Comparison of ENCODE assay signal across 24 mouse cellular contexts in genomic region chrX:168804677-168805076, GRCm38 (mm10). TPM values are rescaled to one million over a fixed set of nuclear protein-coding genes. Genes with fewer than 3 reads are reported as not detected.
DNase-seq lines count a peak whose midpoint lies in the region; ATAC-seq and TF ChIP-seq lines count a peak whose summit lies in the region.
"Had no signal": no experiment of that assay in that cellular context is flagged by ENCODE, and none has a peak within 500 bp of the region (broad histone marks: within the 10 kb centered on the region; RNA-seq: fewer than 3 reads in every experiment).

No protein-coding gene starts in this region.

- no peaks in the 10 kb centered on the region for H3K4me1 ChIP-seq in CH12.LX (ENCODE audit: control insufficient read depth in 1 of 2, insufficient read depth in 2 of 2)
- no peaks in the 10 kb centered on the region for H3K4me1 ChIP-seq in kidney, embryonic 16.5 days (ENCODE audit: insufficient read depth, low read length)
- H3K4me1 ChIP-seq: embryonic facial prominence, embryonic 13.5 days; embryonic facial prominence, embryonic 15.5 days; forebrain, embryonic 10.5 days; forebrain, embryonic 12.5 days had no signal

- dilution Hi-C loops in CH12.LX (cut with MboI; ENCODE audit: extremely low pct_ligation_motif_present, extremely low pct_unique_long_range_greater_than_20kb, low sequenced_read_pairs) = no loop called here

- TF ChIP-seq POLR2A in CH12.LX (IDR thresholded peaks at IDR 0.05; ENCODE audit: low read depth, low read length) = no peak

- no peaks in the 10 kb centered on the region for H3K27me3 ChIP-seq in CH12.LX (replicated peaks)
- peaks cover 13% of the 10 kb centered on the region; the same call in 1 of the 2 replicates for H3K27me3 ChIP-seq in kidney, embryonic 16.5 days (ENCODE audit: insufficient read depth, low read length)
- H3K27me3 ChIP-seq: embryonic facial prominence, embryonic 15.5 days had no signal

- no peak overlapping the region for H3K9ac ChIP-seq in CH12.LX (ENCODE audit: insufficient read depth, low read depth)
- H3K9ac ChIP-seq in kidney, embryonic 16.5 days (replicated peaks; ENCODE audit: low read length) = no peak overlapping the region
- H3K9ac ChIP-seq: embryonic facial prominence, embryonic 13.5 days; embryonic facial prominence, embryonic 15.5 days; forebrain, embryonic 12.5 days had no signal

- no peak for TF ChIP-seq EP300 in CH12.LX (IDR thresholded peaks at IDR 0.05; ENCODE audit: low read length)

- in situ Hi-C loops in CH12.LX (cut with MboI; ENCODE audit: low pct_ligation_motif_present, low pct_unique_long_range_greater_than_20kb, low sequenced_read_pairs) = no loop called here

- DNase-seq in 416B (ENCODE audit: low read depth) = peak; percentile 2
- DNase-seq in CH12.LX (ENCODE audit: extremely low read depth) = peak; percentile 1
- DNase-seq in cerebellum, adult 18-20 months = no peak
- no peak for DNase-seq in layer of hippocampus, adult 9-10 months (ENCODE audit: low spot score)
- DNase-seq: adrenal gland, adult 2 months; adrenal gland, postnatal 10 days; adrenal gland, postnatal 25 days; B cell, adult 2 months; cerebellum, adult 11 months; cerebellum, adult 2 months; cerebellum, adult 9-10 months; cerebellum, postnatal 10 days; cerebellum, postnatal 25 days; embryo, embryonic 11 days had no signal

- no peak for TF ChIP-seq CTCF in CH12.LX (conservative IDR thresholded peaks at IDR 0.05 in 1 of 2, IDR thresholded peaks at IDR 0.05 in 1 of 2; ENCODE audit: low read depth in 2 of 2, low read length in 2 of 2)

- H3K27ac ChIP-seq in CH12.LX (ENCODE audit: insufficient read depth, low read depth) = no peak overlapping the region
- H3K27ac ChIP-seq in kidney, embryonic 16.5 days (ENCODE audit: low read length) = no peak overlapping the region
- H3K27ac ChIP-seq: embryonic facial prominence, embryonic 13.5 days; embryonic facial prominence, embryonic 15.5 days; forebrain, embryonic 10.5 days; forebrain, embryonic 12.5 days had no signal

- H3K9me3 ChIP-seq in CH12.LX (replicated peaks; ENCODE audit: low read length) = no peaks in the 10 kb centered on the region
- H3K9me3 ChIP-seq in kidney, embryonic 16.5 days (ENCODE audit: low read length) = no peaks in the 10 kb centered on the region
- H3K9me3 ChIP-seq: embryonic facial prominence, embryonic 13.5 days; embryonic facial prominence, embryonic 15.5 days; forebrain, embryonic 10.5 days; forebrain, embryonic 12.5 days had no signal

- no peaks in the 10 kb centered on the region for H3K79me2 ChIP-seq in CH12.LX (replicated peaks; ENCODE audit: control insufficient read depth, extremely low read depth, insufficient read depth, poor library complexity, severe bottlenecking)

- no peak overlapping the region for H3K4me3 ChIP-seq in CH12.LX (replicated peaks in 1 of 3; ENCODE audit: low read depth in 2 of 3, low read length in 2 of 3, poor library complexity in 1 of 3)
- no peak overlapping the region for H3K4me3 ChIP-seq in kidney, embryonic 16.5 days (ENCODE audit: low read length)
- H3K4me3 ChIP-seq: embryonic facial prominence, embryonic 13.5 days; embryonic facial prominence, embryonic 15.5 days; erythroblast, embryonic 14.5 days; forebrain, embryonic 10.5 days; forebrain, embryonic 12.5 days had no signal

- no peak for TF ChIP-seq RAD21 in CH12.LX (IDR thresholded peaks at IDR 0.05; ENCODE audit: low read depth, low read length)

- WGBS in kidney, embryonic 16.5 days = 77% methylated on average over 2 of the region's 2 CpGs

- ATAC-seq in granulocyte monocyte progenitor cell, adult 5-6 weeks (replicated peaks; ENCODE audit: poor library complexity, severe bottlenecking) = peak; percentile 30; the same call in 1 of the 2 replicates
- no peak for ATAC-seq in kidney, embryonic 16.5 days (ENCODE audit: low FRiP score, low TSS enrichment)
- ATAC-seq: CD4-positive, CD25-positive, alpha-beta regulatory T cell, adult 4 months; forebrain, embryonic 14.5 days; forebrain, embryonic 16.5 days had no signal

- no peak overlapping the region for H3K4me2 ChIP-seq in CH12.LX (ENCODE audit: insufficient read depth, low read depth, poor library complexity, severe bottlenecking)
- H3K4me2 ChIP-seq in kidney, embryonic 16.5 days (replicated peaks; ENCODE audit: low read depth, low read length) = no peak overlapping the region
- H3K4me2 ChIP-seq: embryonic facial prominence, embryonic 13.5 days; embryonic facial prominence, embryonic 15.5 days; forebrain, embryonic 12.5 days had no signal

- H3K36me3 ChIP-seq in CH12.LX (replicated peaks in 1 of 2; ENCODE audit: control insufficient read depth in 1 of 2, insufficient read depth in 1 of 2, low read length in 1 of 2) = no peaks in the 10 kb centered on the region
- no peaks in the 10 kb centered on the region for H3K36me3 ChIP-seq in kidney, embryonic 16.5 days (ENCODE audit: insufficient read depth, low read length)
- H3K36me3 ChIP-seq: embryonic facial prominence, embryonic 13.5 days; embryonic facial prominence, embryonic 15.5 days; forebrain, embryonic 10.5 days; forebrain, embryonic 12.5 days had no signal

TF ChIP-seq in CH12.LX, 34 proteins besides CTCF, POLR2A, EP300 and RAD21:
- TF ChIP-seq CHD2 (IDR thresholded peaks at IDR 0.05; ENCODE audit: low read length) = no peak
- TF ChIP-seq SMC3 (IDR thresholded peaks at IDR 0.05; ENCODE audit: low read depth, low read length) = no peak
- no peak for TF ChIP-seq MEF2A (IDR thresholded peaks at IDR 0.05; ENCODE audit: borderline replicate concordance, low read depth, low read length)
- TF ChIP-seq NELFE (IDR thresholded peaks at IDR 0.05; ENCODE audit: low read depth, low read length) = no peak
- no peak for TF ChIP-seq ZKSCAN1 (IDR thresholded peaks at IDR 0.05; ENCODE audit: borderline replicate concordance, low read depth, low read length)
- no peak for TF ChIP-seq MXI1 (IDR thresholded peaks at IDR 0.05; ENCODE audit: low read depth, low read length)
- TF ChIP-seq ZMIZ1 (IDR thresholded peaks at IDR 0.05; ENCODE audit: low read depth, low read length) = no peak
- no peak for TF ChIP-seq PAX5 (IDR thresholded peaks at IDR 0.05; ENCODE audit: low read length)
- TF ChIP-seq KAT2A (IDR thresholded peaks at IDR 0.05; ENCODE audit: insufficient replicate concordance, low read length) = no peak
- TF ChIP-seq MAFK (IDR thresholded peaks at IDR 0.05; ENCODE audit: insufficient replicate concordance, low read length) = no peak
- no peak for TF ChIP-seq SIN3A (IDR thresholded peaks at IDR 0.05; ENCODE audit: low read length)
- no peak for TF ChIP-seq ZNF384 (IDR thresholded peaks at IDR 0.05; ENCODE audit: low read depth, low read length)
- no peak for TF ChIP-seq CHD1 (IDR thresholded peaks at IDR 0.05; ENCODE audit: low read depth, low read length)
- no peak for TF ChIP-seq E2F4 (IDR thresholded peaks at IDR 0.05; ENCODE audit: insufficient replicate concordance, low read depth, low read length)
- TF ChIP-seq MAX (IDR thresholded peaks at IDR 0.05; ENCODE audit: low read length) = no peak
- no peak for TF ChIP-seq ZC3H11A (IDR thresholded peaks at IDR 0.05; ENCODE audit: low read depth, low read length)
- TF ChIP-seq JUND (conservative IDR thresholded peaks at IDR 0.05; ENCODE audit: low read depth, low read length) = no peak
TF ChIP-seq in CH12.LX: peak in this region for 0.

RNA-seq across cellular contexts. Expression of gene Arhgap6, which starts 9.8 kb away (rescaled TPM):
- 0.08 and 0.13 TPM in 2 replicates for total RNA-seq in CH12.LX (2012; rRNA removed)
- total RNA-seq in CH12.LX (2014; rRNA removed) = 0.46 and 0.54 TPM in 2 replicates
- 0.38 and 0.47 TPM in 2 replicates for polyA plus RNA-seq in CH12.LX (2012; ENCODE audit: insufficient read length, low read depth)
- total RNA-seq in granulocyte monocyte progenitor cell, adult 5-6 weeks (2014; fragmentation: Nextera tagmentation) = 3.6 and 6.6 TPM in 2 replicates
- 1.6 and 4.3 TPM in 2 replicates for total RNA-seq in granulocyte monocyte progenitor cell, adult 5-6 weeks (2017)
- polyA plus RNA-seq in kidney, embryonic 16.5 days (2015; fragmentation: Nextera tagmentation; extraction: Ambion mirVana) = 2.8 and 3.4 TPM in 2 replicates

Comparison
In these comparisons a context has a peak if more than half of its experiments do, and no peak if none do; other contexts are left out.
1. DNase-seq: peak in 416B (single experiment) and CH12.LX (single experiment); none in cerebellum, adult 18-20 months (0 of 2) and layer of hippocampus, adult 9-10 months (single experiment).